ENCODE assay signal across 8 mouse cellular contexts in genomic region chr1:183369427-183370014, GRCm38 (mm10). TPM values are rescaled to one million over a fixed set of nuclear protein-coding genes. Genes with fewer than 3 reads are reported as not detected.
DNase-seq lines count a peak whose midpoint lies in the region; ATAC-seq and TF ChIP-seq lines count a peak whose summit lies in the region.

Gene Mia3, minus strand, starts transcription at chr1:183369553.

- no peaks in the 10 kb centered on the region for H3K27me3 ChIP-seq in embryonic facial prominence, embryonic 15.5 days
- no peaks in the 10 kb centered on the region for H3K27me3 ChIP-seq in kidney, embryonic 14.5 days (ENCODE audit: control insufficient read depth, insufficient read depth, low read length)
- no peaks in the 10 kb centered on the region for H3K27me3 ChIP-seq in limb, embryonic 15.5 days

- DNase-seq in 416B (ENCODE audit: low read depth): peak; percentile 92
- peak; percentile 94 for DNase-seq in heart, adult 9 months (ENCODE audit: low spot score in 2 of 2)
- DNase-seq in monocyte, adult 2 months (ENCODE audit: low read depth in 1 of 2, low spot score in 2 of 2): peak; percentile 73 to 85
- peak; percentile 91 to 93 for DNase-seq in spleen, postnatal 36 days (ENCODE audit: low spot score in 2 of 2)

- TF ChIP-seq CTCF in bone marrow, adult 2 months (IDR thresholded peaks at IDR 0.05; ENCODE audit: control insufficient read depth, insufficient read depth, low read length): peak; percentile 24; the same call in 1 of the 2 replicates

- peaks cover 4% of the 10 kb centered on the region; the same call in 1 of the 2 replicates for H3K4me1 ChIP-seq in bone marrow, adult 2 months (ENCODE audit: control insufficient read depth, insufficient read depth, low read length)
- H3K4me1 ChIP-seq in embryonic facial prominence, embryonic 15.5 days: peaks cover 16% of the 10 kb centered on the region
- peaks cover 17% of the 10 kb centered on the region; the same call in 1 of the 2 replicates for H3K4me1 ChIP-seq in kidney, embryonic 14.5 days (ENCODE audit: control insufficient read depth, insufficient read depth, low read length)
- peaks cover 16% of the 10 kb centered on the region for H3K4me1 ChIP-seq in limb, embryonic 15.5 days

- H3K9ac ChIP-seq in embryonic facial prominence, embryonic 15.5 days: peak within 1 kb of the TSS; percentile 49
- H3K9ac ChIP-seq in kidney, embryonic 14.5 days (ENCODE audit: low read depth, low read length): peak within 1 kb of the TSS; percentile 88
- peak within 1 kb of the TSS; percentile 85 for H3K9ac ChIP-seq in limb, embryonic 15.5 days

- no peaks in the 10 kb centered on the region for H3K9me3 ChIP-seq in embryonic facial prominence, embryonic 15.5 days (replicated peaks)
- peaks cover under 1% of the 10 kb centered on the region; the same call in 1 of the 2 replicates for H3K9me3 ChIP-seq in kidney, embryonic 14.5 days (ENCODE audit: control insufficient read depth, low read length)
- H3K9me3 ChIP-seq in limb, embryonic 15.5 days: no peaks in the 10 kb centered on the region

- peak within 1 kb of the TSS; percentile 82 for H3K4me3 ChIP-seq in bone marrow, adult 2 months (replicated peaks; ENCODE audit: control insufficient read depth, low read depth, low read length)
- peak within 1 kb of the TSS; percentile 62 for H3K4me3 ChIP-seq in embryonic facial prominence, embryonic 15.5 days (replicated peaks)
- H3K4me3 ChIP-seq in kidney, embryonic 14.5 days (ENCODE audit: low read length): peak within 1 kb of the TSS; percentile 74
- peak within 1 kb of the TSS; percentile 95 for H3K4me3 ChIP-seq in limb, embryonic 15.5 days

- H3K27ac ChIP-seq in bone marrow, adult 2 months (ENCODE audit: control insufficient read depth, insufficient read depth, low read depth, low read length, poor library complexity): peak within 1 kb of the TSS; percentile 57; the same call in 1 of the 2 replicates
- H3K27ac ChIP-seq in embryonic facial prominence, embryonic 15.5 days (replicated peaks): peak within 1 kb of the TSS; percentile 77
- H3K27ac ChIP-seq in kidney, embryonic 14.5 days (ENCODE audit: low read depth, low read length): peak within 1 kb of the TSS; percentile 74
- H3K27ac ChIP-seq in limb, embryonic 15.5 days: peak within 1 kb of the TSS; percentile 79

- ATAC-seq in embryonic facial prominence, embryonic 15.5 days (ENCODE audit: insufficient number of reproducible peaks, low FRiP score, low TSS enrichment, low read depth): peak; percentile 97
- peak; percentile 99 for ATAC-seq in kidney, embryonic 14.5 days (ENCODE audit: low FRiP score, low TSS enrichment)
- peak; percentile 98 for ATAC-seq in limb, embryonic 15.5 days (ENCODE audit: insufficient number of reproducible peaks, low FRiP score, low TSS enrichment, low read depth)

- H3K4me2 ChIP-seq in embryonic facial prominence, embryonic 15.5 days (replicated peaks): peak within 1 kb of the TSS; percentile 63
- peak within 1 kb of the TSS; percentile 67 for H3K4me2 ChIP-seq in kidney, embryonic 14.5 days (replicated peaks; ENCODE audit: low read depth, low read length)
- peak within 1 kb of the TSS; percentile 88 for H3K4me2 ChIP-seq in limb, embryonic 15.5 days

- TF ChIP-seq POLR2A in bone marrow, adult 2 months (IDR thresholded peaks at IDR 0.05; ENCODE audit: borderline replicate concordance, control insufficient read depth, low read depth, low read length): no peak; the same call in 1 of the 2 replicates

- H3K36me3 ChIP-seq in embryonic facial prominence, embryonic 15.5 days: peaks cover 9% of the 10 kb centered on the region
- H3K36me3 ChIP-seq in kidney, embryonic 14.5 days (ENCODE audit: control insufficient read depth, insufficient read depth, low read length): peaks cover 8% of the 10 kb centered on the region
- H3K36me3 ChIP-seq in limb, embryonic 15.5 days: peaks cover 9% of the 10 kb centered on the region

- 1% methylated on average over 51 of the region's 51 CpGs for WGBS in bone marrow, adult 2 months
- under 1% methylated on average over 47 of the region's 51 CpGs for WGBS in embryonic facial prominence, embryonic 15.5 days
- under 1% methylated on average over 43 of the region's 51 CpGs for WGBS in kidney, embryonic 14.5 days
- under 1% methylated on average over 51 of the region's 51 CpGs for WGBS in limb, embryonic 15.5 days

RNA-seq across cellular contexts. Expression of gene Mia3, which starts in this region (rescaled TPM):
- 24.4 and 37.2 TPM in 2 replicates for polyA plus RNA-seq in bone marrow, adult 2 months (2011; ENCODE audit: insufficient read depth, insufficient read length, low replicate concordance, missing spikeins)
- polyA plus RNA-seq in embryonic facial prominence, embryonic 15.5 days (2015; fragmentation: Nextera tagmentation; extraction: Ambion mirVana): 118 and 122 TPM in 2 replicates
- 50.8 and 104 TPM in 2 replicates for polyA plus RNA-seq in kidney, embryonic 14.5 days (2014; fragmentation: Nextera tagmentation; extraction: Ambion mirVana)
- 110 and 134 TPM in 2 replicates for polyA plus RNA-seq in limb, embryonic 15.5 days (2015; fragmentation: Nextera tagmentation; extraction: Ambion mirVana)

Comparison
In these comparisons a context has a peak if more than half of its experiments do, and no peak if none do; other contexts are left out.
1. Peak in every context shown above with its lines: DNase-seq, ATAC-seq, H3K4me3 ChIP-seq and H3K27ac ChIP-seq.